Mouse (Mus musculus): ENCODE measurements around the gene Pdzd9.

DNA sequence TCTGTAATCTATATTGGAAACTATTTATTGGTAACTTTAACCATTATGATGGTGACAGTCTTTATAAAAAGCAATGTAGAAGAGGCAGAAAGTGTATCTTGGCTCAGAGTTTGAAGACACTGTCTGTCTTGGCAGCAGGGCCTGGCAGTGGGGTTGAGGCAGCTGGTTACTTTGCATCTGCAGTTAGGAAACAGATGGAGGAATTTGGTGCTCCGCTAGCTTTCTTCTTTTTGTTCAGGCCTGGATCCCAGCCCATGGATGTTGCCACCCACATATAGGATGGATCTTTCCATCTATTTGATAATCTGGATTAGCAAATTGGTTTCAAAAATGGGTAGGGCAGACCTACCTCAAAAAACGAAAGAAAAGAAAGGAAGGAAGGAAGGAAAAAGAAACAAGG lies 22.3 kb downstream of the Pdzd9 start:
- TF ChIP-seq CTCF (IDR thresholded peaks at IDR 0.05; ENCODE audit: low read depth) = no peak
- TF ChIP-seq EP300 (IDR thresholded peaks at IDR 0.05; ENCODE audit: low read depth) = no peak

Measured in liver, postnatal 0 days (tissue).